Mouse (Mus musculus) liver (tissue): ENCODE results near the gene Dazap1.
A peak's percentile ranks its signal among the peaks of the same experiment; 100 is the strongest.

Source experiments
- DNase-seq: peaks from one replicate; pipeline ENCODE4 v3.0.0-alpha.2; 2020; ENCODE audit warnings: mixed read lengths

The Dazap1 gene

GRCm38 (mm10) chr10:80325045-80325444, 63.8 kb downstream of the Dazap1 start:
- no peak for DNase-seq

- DNase-seq = peak; percentile 99
These were observed 68.2 kb downstream of the Dazap1 start, which contains the start of the genes Pcsk4 and Reep6 for GRCm38 (mm10) chr10:80329273-80330081. Gene Pcsk4, minus strand, starts transcription at chr10:80329498. Gene Reep6, plus strand, starts transcription at chr10:80329953.

GRCm38 (mm10) chr10:80330084-80330483, 68.8 kb downstream of the Dazap1 start:
- DNase-seq = no peak

GRCm38 (mm10) chr10:80330888-80331287, 69.6 kb downstream of the Dazap1 start:
- no peak for DNase-seq

- DNase-seq = peak; percentile 90
These were observed 70.6 kb downstream of the Dazap1 start for GRCm38 (mm10) chr10:80331636-80332524.

- no peak for DNase-seq
These were observed 71.3 kb downstream of the Dazap1 start for GRCm38 (mm10) chr10:80332525-80332989.

GRCm38 (mm10) chr10:80336263-80336662, 75.0 kb downstream of the Dazap1 start:
- no peak for DNase-seq
